Mouse (Mus musculus): ENCODE data around the gene 4930558C23Rik. TPM values are rescaled to one million over a fixed set of nuclear protein-coding genes. Genes with fewer than 3 reads are reported as not detected.
"Not testable (repeated sequence)": the region's sequence is repeated elsewhere in the genome, so short reads cannot be mapped to it uniquely, and the experiment has no call there.

The 4930558C23Rik gene
- total RNA-seq, 1 experiment = 0.31 TPM

GRCm38 (mm10) chr3:95442406-95443117 lies 39.9 kb upstream of the 4930558C23Rik start:
- DNase-seq (ENCODE audit: low read depth, low spot score) = no peak
- Histone ChIP-seq H3K4me1 (ENCODE audit: control insufficient read depth in 2 of 2, insufficient read depth in 2 of 2, low read length in 2 of 2, poor library complexity in 1 of 2) (peaks cover 0 to 3% of the 10 kb centered on the region in 2 experiments; a peak in 1 of 4 replicates), H3K36me3 (ENCODE audit: control insufficient read depth, insufficient read depth, low read length, poor library complexity, severe bottlenecking) (peaks cover under 1% of the 10 kb centered on the region), H3K9me3 (ENCODE audit: control insufficient read depth, insufficient read depth, low read depth, low read length) (no peaks in the 10 kb centered on the region), H3K4me3 (ENCODE audit: insufficient read depth in 1 of 2, low read depth in 1 of 2, low read length in 2 of 2, poor library complexity in 1 of 2, severe bottlenecking in 1 of 2) (no peak overlapping the region), H3K27ac (ENCODE audit: insufficient read depth, low read depth, low read length, poor library complexity, severe bottlenecking) (no peak overlapping the region), H3K9ac (ENCODE audit: insufficient read depth, low read depth, low read length, poor library complexity, severe bottlenecking) (no peak overlapping the region)
- in situ Hi-C loops (cut with MboI; ENCODE audit: low sequenced_read_pairs in 2 of 2, unreplicated experiment in 2 of 2) = no loop called here
- TF ChIP-seq CHD2 (IDR thresholded peaks at IDR 0.05; ENCODE audit: low read depth, low read length) (no peak), HCFC1 (IDR thresholded peaks at IDR 0.05; ENCODE audit: borderline replicate concordance, insufficient read depth, low read length) (no peak), ZNF384 (IDR thresholded peaks at IDR 0.05; ENCODE audit: low read depth, low read length) (no peak), ZC3H11A (IDR thresholded peaks at IDR 0.05; ENCODE audit: borderline replicate concordance, low read depth, low read length) (no peak), MAFK (IDR thresholded peaks at IDR 0.05; ENCODE audit: insufficient read depth, low read depth, low read length) (no peak)

- Histone ChIP-seq H3K27ac (ENCODE audit: insufficient read depth, low read depth, low read length, poor library complexity, severe bottlenecking) (no peak overlapping the region), H3K4me3 (ENCODE audit: insufficient read depth in 1 of 2, low read depth in 1 of 2, low read length in 2 of 2, poor library complexity in 1 of 2, severe bottlenecking in 1 of 2) (no peak overlapping the region), H3K9me3 (ENCODE audit: control insufficient read depth, insufficient read depth, low read depth, low read length) (no peaks in the 10 kb centered on the region), H3K36me3 (ENCODE audit: control insufficient read depth, insufficient read depth, low read length, poor library complexity, severe bottlenecking) (peaks cover 4% of the 10 kb centered on the region), H3K4me1 (ENCODE audit: control insufficient read depth in 2 of 2, insufficient read depth in 2 of 2, low read length in 2 of 2, poor library complexity in 1 of 2) (no peaks in the 10 kb centered on the region), H3K9ac (ENCODE audit: insufficient read depth, low read depth, low read length, poor library complexity, severe bottlenecking) (no peak overlapping the region)
- no peak for DNase-seq (ENCODE audit: low read depth, low spot score)
- in situ Hi-C loops (cut with MboI; ENCODE audit: low sequenced_read_pairs in 2 of 2, unreplicated experiment in 2 of 2) = no loop called here
- no peak for TF ChIP-seq CHD2 (IDR thresholded peaks at IDR 0.05; ENCODE audit: low read depth, low read length)
- no peak for TF ChIP-seq ZNF384 (IDR thresholded peaks at IDR 0.05; ENCODE audit: low read depth, low read length)
- TF ChIP-seq HCFC1 (IDR thresholded peaks at IDR 0.05; ENCODE audit: borderline replicate concordance, insufficient read depth, low read length) = no peak
- no peak for TF ChIP-seq MAFK (IDR thresholded peaks at IDR 0.05; ENCODE audit: insufficient read depth, low read depth, low read length)
- no peak for TF ChIP-seq ZC3H11A (IDR thresholded peaks at IDR 0.05; ENCODE audit: borderline replicate concordance, low read depth, low read length)
These were observed 37.0 kb upstream of the 4930558C23Rik start for GRCm38 (mm10) chr3:95439670-95440069.

- H3K4me3 ChIP-seq (ENCODE audit: insufficient read depth in 1 of 2, low read depth in 1 of 2, low read length in 2 of 2, poor library complexity in 1 of 2, severe bottlenecking in 1 of 2); H3K27ac ChIP-seq (ENCODE audit: insufficient read depth, low read depth, low read length, poor library complexity, severe bottlenecking); H3K4me1 ChIP-seq (ENCODE audit: control insufficient read depth in 2 of 2, insufficient read depth in 2 of 2, low read length in 2 of 2, poor library complexity in 1 of 2); DNase-seq (ENCODE audit: low read depth, low spot score); H3K36me3 ChIP-seq (ENCODE audit: control insufficient read depth, insufficient read depth, low read length, poor library complexity, severe bottlenecking); in situ Hi-C loops (cut with MboI; ENCODE audit: low sequenced_read_pairs in 2 of 2, unreplicated experiment in 2 of 2); H3K9me3 ChIP-seq (ENCODE audit: control insufficient read depth, insufficient read depth, low read depth, low read length): not testable (repeated sequence)
- peak overlapping the region; percentile 54; the same call in 1 of the 2 replicates for H3K9ac ChIP-seq (ENCODE audit: insufficient read depth, low read depth, low read length, poor library complexity, severe bottlenecking)
These were observed 36.0 kb upstream of the 4930558C23Rik start for GRCm38 (mm10) chr3:95438636-95439035.

GRCm38 (mm10) chr3:95435561-95435960 lies 32.9 kb upstream of the 4930558C23Rik start:
- in situ Hi-C loops (cut with MboI; ENCODE audit: low sequenced_read_pairs in 2 of 2, unreplicated experiment in 2 of 2) = no loop called here
- H3K4me3 ChIP-seq (ENCODE audit: insufficient read depth in 1 of 2, low read depth in 1 of 2, low read length in 2 of 2, poor library complexity in 1 of 2, severe bottlenecking in 1 of 2) = peak overlapping the region in 1 of 2 experiments; percentile 82; a peak in 2 of 4 replicates
- no peak for TF ChIP-seq ZNF384 (IDR thresholded peaks at IDR 0.05; ENCODE audit: low read depth, low read length)
- TF ChIP-seq MAFK (IDR thresholded peaks at IDR 0.05; ENCODE audit: insufficient read depth, low read depth, low read length) = no peak
- TF ChIP-seq HCFC1 (IDR thresholded peaks at IDR 0.05; ENCODE audit: borderline replicate concordance, insufficient read depth, low read length) = no peak
- no peak for TF ChIP-seq CHD2 (IDR thresholded peaks at IDR 0.05; ENCODE audit: low read depth, low read length)
- TF ChIP-seq ZC3H11A (IDR thresholded peaks at IDR 0.05; ENCODE audit: borderline replicate concordance, low read depth, low read length) = no peak

More at GRCm38 (mm10) chr3:95435561-95435960, 32.9 kb upstream of the 4930558C23Rik start:
- H3K9ac ChIP-seq (ENCODE audit: insufficient read depth, low read depth, low read length, poor library complexity, severe bottlenecking) = no peak overlapping the region
- H3K27ac ChIP-seq (ENCODE audit: insufficient read depth, low read depth, low read length, poor library complexity, severe bottlenecking) = no peak overlapping the region
- peaks cover 0 to 4% of the 10 kb centered on the region in 2 experiments; a peak in 2 of 4 replicates for H3K4me1 ChIP-seq (ENCODE audit: control insufficient read depth in 2 of 2, insufficient read depth in 2 of 2, low read length in 2 of 2, poor library complexity in 1 of 2)
- DNase-seq (ENCODE audit: low read depth, low spot score) = no peak
- no peaks in the 10 kb centered on the region for H3K9me3 ChIP-seq (ENCODE audit: control insufficient read depth, insufficient read depth, low read depth, low read length)
- H3K36me3 ChIP-seq (ENCODE audit: control insufficient read depth, insufficient read depth, low read length, poor library complexity, severe bottlenecking) = peaks cover 4% of the 10 kb centered on the region
